Mouse (Mus musculus) heart, embryonic 12.5 days (tissue): ENCODE data around the gene Ttc8. TPM values are rescaled to one million over a fixed set of nuclear protein-coding genes. Genes with fewer than 3 reads are reported as not detected.

Source experiments
- ATAC-seq: fragments of 200-750 bp; cut with Nextera tagmentation; 2 replicates; pipeline ENCODE4 v1.8.0; 2017; ENCODE audit warnings: moderate TSS enrichment, moderate library complexity; ENCODE audit not compliant: insufficient number of reproducible peaks, low FRiP score
- H3K27ac ChIP-seq: fragments of 300-500 bp; sonication (generic); 2 replicates; pipeline ENCODE4 v1.5.1; 2016; ENCODE audit warnings: mild to moderate bottlenecking, moderate library complexity; ENCODE audit not compliant: poor library complexity, severe bottlenecking
- H3K27me3 ChIP-seq: fragments of 300-500 bp; sonication (generic); replicated peaks from 2 replicates; pipeline ENCODE4 v1.6.1; 2016; ENCODE audit warnings: mild to moderate bottlenecking, moderate library complexity
- H3K36me3 ChIP-seq: fragments of 300-500 bp; sonication (generic); 2 replicates; pipeline ENCODE4 v1.6.1; 2016; ENCODE audit warnings: mild to moderate bottlenecking, moderate library complexity
- H3K4me1 ChIP-seq: fragments of 300-500 bp; sonication (generic); replicated peaks from 2 replicates; pipeline ENCODE4 v1.6.1; 2016; ENCODE audit warnings: mild to moderate bottlenecking
- H3K4me2 ChIP-seq: fragments of 300-500 bp; sonication (generic); 2 replicates; pipeline ENCODE4 v1.6.1; 2016; ENCODE audit warnings: mild to moderate bottlenecking, moderate library complexity
- H3K4me3 ChIP-seq: fragments of 300-500 bp; sonication (generic); 2 replicates; pipeline ENCODE4 v1.5.1; 2016; ENCODE audit warnings: mild to moderate bottlenecking
- H3K9ac ChIP-seq: fragments of 300-500 bp; sonication (generic); 2 replicates; pipeline ENCODE4 v1.6.1; 2016; ENCODE audit warnings: mild to moderate bottlenecking, moderate library complexity
- H3K9me3 ChIP-seq: fragments of 300-500 bp; sonication (generic); replicated peaks from 2 replicates; pipeline ENCODE4 v1.6.1; 2016; ENCODE audit warnings: mild to moderate bottlenecking, moderate library complexity
- WGBS: fragments of 180-500 bp; shearing (Covaris S2); methylation state at CpG from one replicate; pipeline ENCODE4 v1.1.7; 2016; 5-methylcytosine and 5-hydroxymethylcytosine counted together
- polyA plus RNA-seq: library from polyadenylated mRNA; unstranded; fragments of >200 nt; fragmentation: Nextera tagmentation; extraction: Ambion mirVana; gene quantifications from 2 replicates; pipeline ENCODE4 v1.2.1, GENCODE M21; 2016

Ttc8 gene
- polyA plus RNA-seq, 1 experiment from 2014 or later, result 16.2 TPM

DNA sequence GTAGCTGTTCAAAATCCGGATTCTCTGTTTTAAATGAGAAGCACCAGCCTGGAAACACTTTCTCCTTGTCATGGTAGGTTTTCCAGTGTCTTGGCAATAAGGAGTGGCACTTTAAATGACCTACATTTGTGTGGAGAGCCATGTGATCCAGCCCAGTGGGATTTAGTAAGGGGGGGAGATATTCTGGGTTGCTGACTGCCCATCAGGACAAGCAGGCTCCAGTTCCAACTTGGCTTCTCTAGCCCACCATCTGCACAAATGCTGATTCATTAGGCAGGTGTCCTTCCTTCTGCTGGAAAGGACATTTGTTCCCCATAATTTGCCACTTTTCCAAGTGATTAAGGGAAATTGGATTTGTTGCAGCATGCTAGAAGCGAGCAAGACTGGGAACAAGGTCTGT lies 105.9 kb downstream of the Ttc8 start:
- Histone ChIP-seq H3K27ac (no peak overlapping the region), H3K9ac (no peak overlapping the region), H3K4me1 (no peaks in the 10 kb centered on the region), H3K4me3 (no peak overlapping the region), H3K27me3 (no peaks in the 10 kb centered on the region), H3K4me2 (no peak overlapping the region), H3K9me3 (no peaks in the 10 kb centered on the region), H3K36me3 (no peaks in the 10 kb centered on the region)
- ATAC-seq, result no peak
- WGBS, result 71% methylated on average over 2 of the region's 2 CpGs

DNA sequence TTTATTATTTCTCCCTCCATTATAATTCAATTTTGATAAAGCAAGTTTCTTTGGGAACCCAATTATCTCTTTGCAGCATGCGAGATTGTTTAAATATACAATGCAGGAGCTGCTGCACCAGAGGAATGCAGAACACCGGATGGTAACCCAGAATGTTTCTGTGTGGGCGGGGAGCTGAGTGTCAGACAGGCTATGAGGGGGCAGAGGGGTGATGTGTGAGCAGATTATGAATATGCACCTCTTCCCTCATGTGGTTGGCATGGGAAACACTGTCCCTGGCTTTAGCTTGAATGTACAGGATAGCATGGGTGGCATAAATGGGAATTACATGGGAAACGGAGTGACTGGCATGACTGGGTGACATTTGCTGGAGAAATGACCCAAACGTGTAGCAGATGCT lies 108.3 kb downstream of the Ttc8 start:
- ATAC-seq, result no peak
- WGBS, result 54% methylated on average over 5 of the region's 5 CpGs
- no peaks in the 10 kb centered on the region for H3K9me3 ChIP-seq

DNA sequence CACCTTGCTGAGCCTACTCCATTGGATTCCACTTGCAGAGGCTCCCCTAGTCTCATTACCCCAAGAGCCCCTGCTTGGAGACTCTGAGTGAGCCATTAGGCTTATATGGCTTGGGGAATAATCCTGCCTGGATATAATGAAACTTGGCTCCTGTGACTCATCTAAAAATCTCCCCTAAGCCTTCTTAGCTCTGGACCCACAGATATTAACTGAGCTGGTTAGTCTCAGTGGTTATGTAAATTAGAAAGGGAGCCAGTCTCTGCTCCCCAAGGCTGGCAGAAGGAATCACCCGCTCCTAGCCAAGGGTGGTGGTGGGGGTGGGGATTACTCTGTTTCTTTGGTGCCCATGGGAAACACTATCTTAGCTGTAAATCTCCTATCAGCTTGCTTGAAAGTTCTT lies 109.6 kb downstream of the Ttc8 start:
- 54% methylated on average over 1 of the region's 1 CpGs for WGBS
- H3K4me3 ChIP-seq, result no peak overlapping the region
- no peak overlapping the region for H3K27ac ChIP-seq
- no peak overlapping the region for H3K4me2 ChIP-seq
- H3K9ac ChIP-seq, result no peak overlapping the region
- no peaks in the 10 kb centered on the region for H3K9me3 ChIP-seq
- no peaks in the 10 kb centered on the region for H3K27me3 ChIP-seq
- ATAC-seq, result no peak
- no peaks in the 10 kb centered on the region for H3K36me3 ChIP-seq
- no peaks in the 10 kb centered on the region for H3K4me1 ChIP-seq

More for the DNA sequence above, 108.3 kb downstream of the Ttc8 start:
- Histone ChIP-seq H3K4me1 (no peaks in the 10 kb centered on the region), H3K27ac (no peak overlapping the region), H3K36me3 (no peaks in the 10 kb centered on the region), H3K4me3 (no peak overlapping the region), H3K4me2 (no peak overlapping the region), H3K9ac (no peak overlapping the region), H3K27me3 (no peaks in the 10 kb centered on the region)

Other genes starting within 250 kb of the Ttc8 start
- gene Ptpn21, start 183.2 kb upstream of the Ttc8 start, polyA plus RNA-seq, result 11.7 and 13.3 TPM in 2 replicates
- 112 and 117 TPM in 2 replicates for gene Zc3h14, start 173.6 kb upstream of the Ttc8 start, polyA plus RNA-seq
- 5.4 and 5.5 TPM in 2 replicates for gene Eml5, start 19.1 kb upstream of the Ttc8 start, polyA plus RNA-seq